Mouse (Mus musculus) testis, adult 2 months (tissue): Measurements from ENCODE around the gene Atg101.

Experiments used
- CTCF ChIP-seq: fragments of 200-500 bp; IDR thresholded peaks from 2 replicates; pipeline ENCODE4 v1.5.1; 2012; ENCODE audit warnings: low read depth, mild to moderate bottlenecking, inconsistent platforms, low read length, moderate library complexity; ENCODE audit not compliant: control insufficient read depth, insufficient read depth, insufficient replicate concordance
- POLR2A ChIP-seq: fragments of 200-500 bp; IDR thresholded peaks from 2 replicates; pipeline ENCODE4 v1.6.1; 2012; ENCODE audit warnings: low read depth, mild to moderate bottlenecking, inconsistent platforms, low read length, moderate library complexity; ENCODE audit not compliant: control insufficient read depth

- TF ChIP-seq CTCF: peak; percentile 65; the same call in 1 of the 2 replicates
- TF ChIP-seq POLR2A: no peak
Observed at GRCm38 (mm10) chr15:101240799-101241204, 43.3 kb upstream of the Atg101 start.
